In genomic region chrX:13208404-13208803, GRCm38 (mm10) we compare ENCODE assay signal across 8 mouse cellular contexts.
DNase-seq lines count a peak whose midpoint lies in the region; ATAC-seq and TF ChIP-seq lines count a peak whose summit lies in the region.

No protein-coding gene starts in this region.

- intact Hi-C loops in left cerebral cortex, adult 2 months (cut with DNase I): loop anchor here (10.0 kb wide), 2 partner anchors 524 to 664 kb away; no protein-coding TSS in a partner anchor

- H3K4me2 ChIP-seq in embryonic facial prominence, embryonic 14.5 days (ENCODE audit: low read depth, low read length): peak overlapping the region; percentile 52
- H3K4me2 ChIP-seq in intestine, embryonic 14.5 days (ENCODE audit: low read length): peak overlapping the region; percentile 47
- H3K4me2 ChIP-seq in midbrain, postnatal 0 days (ENCODE audit: low read depth, low read length, poor library complexity, severe bottlenecking): peak overlapping the region; percentile 39

- no peaks in the 10 kb centered on the region for H3K36me3 ChIP-seq in embryonic facial prominence, embryonic 14.5 days (ENCODE audit: control insufficient read depth, insufficient read depth, low read length)
- no peaks in the 10 kb centered on the region for H3K36me3 ChIP-seq in intestine, embryonic 14.5 days (ENCODE audit: control insufficient read depth, insufficient read depth, low read length)
- no peaks in the 10 kb centered on the region for H3K36me3 ChIP-seq in midbrain, postnatal 0 days (ENCODE audit: insufficient read depth, low read length)

- no peak for DNase-seq in left cerebral cortex, adult 2 months (ENCODE audit: extremely low spot score in 1 of 2, low spot score in 2 of 2)
- DNase-seq in left cerebral cortex, adult 9 months (ENCODE audit: low spot score in 2 of 2): no peak
- no peak for DNase-seq in embryonic facial prominence, embryonic 14.5 days (ENCODE audit: low spot score)
- no peak for DNase-seq in intestine, embryonic 14.5 days (ENCODE audit: low spot score)
- no peak for DNase-seq in midbrain, postnatal 0 days (ENCODE audit: low spot score)
- no peak for DNase-seq in embryo, embryonic 10 days (ENCODE audit: low spot score)
- no peak for DNase-seq in kidney, postnatal 14 days

- H3K27ac ChIP-seq in left cerebral cortex, adult 2 months: peak overlapping the region; percentile 54; the same call in 1 of the 2 replicates
- no peak overlapping the region for H3K27ac ChIP-seq in embryonic facial prominence, embryonic 14.5 days (replicated peaks; ENCODE audit: low read depth, low read length)
- H3K27ac ChIP-seq in intestine, embryonic 14.5 days (ENCODE audit: low read depth): no peak overlapping the region
- H3K27ac ChIP-seq in midbrain, postnatal 0 days (ENCODE audit: low read depth, low read length): peak overlapping the region; percentile 44

- WGBS in embryonic facial prominence, embryonic 14.5 days: 52% methylated on average over 6 of the region's 6 CpGs
- 26% methylated on average over 6 of the region's 6 CpGs for WGBS in intestine, embryonic 14.5 days
- 29% methylated on average over 6 of the region's 6 CpGs for WGBS in midbrain, postnatal 0 days

- TF ChIP-seq CTCF in left cerebral cortex, adult 2 months (IDR thresholded peaks at IDR 0.05): no peak
- no peak for TF ChIP-seq CTCF in midbrain, postnatal 0 days (IDR thresholded peaks at IDR 0.05)

- H3K9ac ChIP-seq in embryonic facial prominence, embryonic 14.5 days (ENCODE audit: low read depth, low read length): peak overlapping the region; percentile 55
- peak overlapping the region; percentile 47; the same call in 1 of the 2 replicates for H3K9ac ChIP-seq in intestine, embryonic 14.5 days (ENCODE audit: low read length)
- H3K9ac ChIP-seq in midbrain, postnatal 0 days (replicated peaks; ENCODE audit: low read length, poor library complexity, severe bottlenecking): 0 out of 2 replicates have a peak overlapping the region, but pooled peaks have one; percentile 26

- no peaks in the 10 kb centered on the region for H3K27me3 ChIP-seq in embryonic facial prominence, embryonic 14.5 days (replicated peaks; ENCODE audit: control insufficient read depth, insufficient read depth, low read length)
- 0 out of 2 replicates have a peak, but pooled peaks cover 6% of the 10 kb centered on the region for H3K27me3 ChIP-seq in intestine, embryonic 14.5 days (replicated peaks; ENCODE audit: control insufficient read depth, insufficient read depth, low read length)
- H3K27me3 ChIP-seq in midbrain, postnatal 0 days (ENCODE audit: insufficient read depth, low read length): no peaks in the 10 kb centered on the region

- no peaks in the 10 kb centered on the region for H3K9me3 ChIP-seq in embryonic facial prominence, embryonic 14.5 days (ENCODE audit: control insufficient read depth, low read length)
- H3K9me3 ChIP-seq in intestine, embryonic 14.5 days (ENCODE audit: control insufficient read depth, low read length): no peaks in the 10 kb centered on the region
- H3K9me3 ChIP-seq in midbrain, postnatal 0 days (ENCODE audit: low read length): no peaks in the 10 kb centered on the region

- 0 out of 2 replicates have a peak, but pooled peaks have one; percentile 10 for ATAC-seq in embryonic facial prominence, embryonic 14.5 days (ENCODE audit: low read depth)
- ATAC-seq in intestine, embryonic 14.5 days (replicated peaks; ENCODE audit: low FRiP score, low TSS enrichment, low read depth): no peak
- peak; percentile 59 for ATAC-seq in midbrain, postnatal 0 days (ENCODE audit: low FRiP score)
- no peak for ATAC-seq in erythroid progenitor cell, adult 5-6 weeks (replicated peaks; ENCODE audit: low FRiP score, poor library complexity, severe bottlenecking)

- peak overlapping the region; percentile 34 for H3K4me3 ChIP-seq in left cerebral cortex, adult 2 months
- peak overlapping the region; percentile 33 for H3K4me3 ChIP-seq in embryonic facial prominence, embryonic 14.5 days (ENCODE audit: low read depth, low read length)
- peak overlapping the region; percentile 29 for H3K4me3 ChIP-seq in intestine, embryonic 14.5 days (ENCODE audit: low read depth, low read length)
- peak overlapping the region; percentile 20; the same call in 1 of the 2 replicates for H3K4me3 ChIP-seq in midbrain, postnatal 0 days (ENCODE audit: low read depth, low read length)

- no peaks in the 10 kb centered on the region for H3K4me1 ChIP-seq in embryonic facial prominence, embryonic 14.5 days (ENCODE audit: control insufficient read depth, insufficient read depth, low read length)
- H3K4me1 ChIP-seq in intestine, embryonic 14.5 days (replicated peaks; ENCODE audit: control insufficient read depth, insufficient read depth, low read length): no peaks in the 10 kb centered on the region
- no peaks in the 10 kb centered on the region for H3K4me1 ChIP-seq in midbrain, postnatal 0 days (ENCODE audit: insufficient read depth, low read length)

Comparison
In these comparisons a context has a peak if more than half of its experiments do, and no peak if none do; other contexts are left out.
1. H3K27ac ChIP-seq: peak in left cerebral cortex, adult 2 months (single experiment) and midbrain, postnatal 0 days (single experiment); none in embryonic facial prominence, embryonic 14.5 days (single experiment) and intestine, embryonic 14.5 days (single experiment).
2. ATAC-seq: peak in embryonic facial prominence, embryonic 14.5 days (single experiment) and midbrain, postnatal 0 days (single experiment); none in intestine, embryonic 14.5 days (single experiment) and erythroid progenitor cell, adult 5-6 weeks (single experiment).
3. Peak in every context shown above with its lines, with median percentiles within 50 percentile points of each other: H3K4me3 ChIP-seq, H3K4me2 ChIP-seq and H3K9ac ChIP-seq.